Mouse (Mus musculus): ENCODE results near the gene Prss33.
A peak's percentile ranks its signal among the peaks of the same experiment; 100 is the strongest.
"Not testable (repeated sequence)": the region's sequence is repeated elsewhere in the genome, so short reads cannot be mapped to it uniquely, and the experiment has no call there.

Gene Prss33

DNA sequence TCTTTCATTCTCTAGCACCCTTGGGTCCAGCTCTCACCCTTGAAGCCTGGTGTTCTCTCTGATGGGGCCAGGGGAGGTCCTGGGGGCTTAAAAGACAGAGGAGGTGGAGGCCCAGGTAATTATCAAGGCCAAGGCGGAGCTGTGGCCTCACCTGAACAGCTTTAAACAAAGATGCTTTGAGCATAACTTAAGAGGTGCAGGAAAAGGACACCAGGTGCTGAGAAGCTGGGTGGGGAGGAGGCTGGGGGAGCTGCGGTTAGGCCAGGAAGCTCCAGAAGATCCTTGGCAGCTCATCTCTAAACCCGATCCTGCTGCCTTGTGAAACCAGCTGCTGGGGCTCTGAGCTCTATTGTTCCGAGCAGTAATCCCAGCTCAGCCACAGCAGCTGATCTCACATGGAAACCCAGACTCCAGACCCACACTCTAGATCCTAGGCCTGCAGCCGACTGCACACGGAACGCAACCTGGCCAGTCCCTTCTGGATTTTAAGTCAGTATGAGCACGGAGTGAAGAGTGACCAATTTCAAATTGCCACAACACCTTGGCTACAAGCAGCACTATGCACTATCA is at the start of gene Prss33:
Gene Prss33, minus strand, starts transcription at position 51 of the 570 bp plus-strand sequence.
- no peak for TF ChIP-seq GATA4 (IDR thresholded peaks at IDR 0.05; ENCODE audit: insufficient replicate concordance, low read length)

- not testable (repeated sequence) for TF ChIP-seq GATA4 (IDR thresholded peaks at IDR 0.05; ENCODE audit: insufficient replicate concordance, low read length)
These were observed 44.7 kb upstream of the Prss33 start, which contains the start of the genes Dcpp1 and Dcpp2 for GRCm38 (mm10) chr17:23880576-23880975. Gene Dcpp1, plus strand, starts transcription at chr17:23880876. Gene Dcpp2, plus strand, starts transcription at chr17:23880880.

GRCm38 (mm10) chr17:23877166-23877565 is 41.3 kb upstream of the Prss33 start:
- TF ChIP-seq GATA4 (IDR thresholded peaks at IDR 0.05; ENCODE audit: insufficient replicate concordance, low read length): no peak

GRCm38 (mm10) chr17:23876741-23877140 is 40.9 kb upstream of the Prss33 start:
- no peak for TF ChIP-seq GATA4 (IDR thresholded peaks at IDR 0.05; ENCODE audit: insufficient replicate concordance, low read length)

DNA sequence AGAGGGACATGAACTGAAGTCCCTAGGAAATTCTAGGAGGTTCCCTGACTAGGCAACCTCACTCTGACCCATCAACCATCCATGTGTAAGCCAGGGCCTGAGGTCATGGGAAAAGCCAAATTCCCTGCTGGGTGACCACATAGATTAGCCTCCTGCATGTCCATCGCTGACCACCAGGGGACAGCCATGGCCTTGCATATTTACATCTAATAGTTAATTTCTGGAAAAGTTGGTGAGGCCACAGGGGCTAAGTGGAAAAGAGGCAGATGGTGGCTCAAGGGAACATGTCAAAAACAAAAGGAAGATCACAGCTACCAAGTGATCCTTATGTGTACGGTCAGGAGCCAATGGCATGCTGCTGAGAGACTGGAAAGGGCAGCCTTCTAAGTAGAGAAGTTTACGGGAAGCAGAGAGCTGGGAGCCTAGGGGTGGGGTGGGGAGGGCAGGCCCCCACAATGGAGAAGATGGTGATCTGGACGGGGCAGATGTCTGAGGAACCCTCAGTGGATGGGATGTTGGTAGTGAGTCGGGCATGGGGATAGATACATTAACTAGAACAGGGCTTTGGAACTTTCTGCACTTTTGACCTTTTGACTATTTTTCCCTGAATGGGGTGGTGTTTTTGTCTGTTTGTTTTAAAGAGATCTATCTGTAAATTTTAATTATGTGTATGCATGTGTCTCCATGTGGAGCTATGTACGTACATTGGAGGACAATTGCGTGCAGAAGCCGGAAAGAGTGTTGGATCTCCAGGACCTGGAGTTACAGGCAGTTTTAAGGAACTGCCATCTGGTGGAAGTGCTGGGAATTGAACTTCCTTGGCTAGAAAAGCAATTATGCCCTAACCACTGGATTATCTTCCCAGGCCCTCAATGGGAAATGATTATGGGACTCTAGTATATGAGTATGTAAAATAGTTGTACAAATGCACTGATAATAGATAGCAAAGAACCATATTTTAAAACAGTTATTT is 38.3 kb upstream of the Prss33 start:
- TF ChIP-seq GATA4 (IDR thresholded peaks at IDR 0.05; ENCODE audit: insufficient replicate concordance, low read length): no peak

DNA sequence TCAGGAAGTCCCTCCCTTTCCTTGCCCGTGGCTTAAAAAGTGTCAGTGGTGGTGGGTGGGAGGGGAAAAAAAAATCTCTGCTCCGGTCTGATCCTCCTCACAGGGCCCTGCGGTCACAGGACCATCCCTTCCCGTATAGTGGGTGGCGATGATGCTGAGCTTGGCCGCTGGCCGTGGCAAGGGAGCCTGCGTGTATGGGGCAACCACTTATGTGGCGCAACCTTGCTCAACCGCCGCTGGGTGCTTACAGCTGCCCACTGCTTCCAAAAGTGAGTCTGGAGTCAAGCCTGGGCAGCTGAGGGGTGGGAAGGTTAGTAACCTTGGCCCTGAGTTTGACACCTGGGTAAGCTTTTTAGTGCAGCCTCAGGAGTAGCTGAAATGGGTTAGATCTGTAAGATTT is 32.7 kb upstream of the Prss33 start:
- no peak for TF ChIP-seq GATA4 (IDR thresholded peaks at IDR 0.05; ENCODE audit: insufficient replicate concordance, low read length)

DNA sequence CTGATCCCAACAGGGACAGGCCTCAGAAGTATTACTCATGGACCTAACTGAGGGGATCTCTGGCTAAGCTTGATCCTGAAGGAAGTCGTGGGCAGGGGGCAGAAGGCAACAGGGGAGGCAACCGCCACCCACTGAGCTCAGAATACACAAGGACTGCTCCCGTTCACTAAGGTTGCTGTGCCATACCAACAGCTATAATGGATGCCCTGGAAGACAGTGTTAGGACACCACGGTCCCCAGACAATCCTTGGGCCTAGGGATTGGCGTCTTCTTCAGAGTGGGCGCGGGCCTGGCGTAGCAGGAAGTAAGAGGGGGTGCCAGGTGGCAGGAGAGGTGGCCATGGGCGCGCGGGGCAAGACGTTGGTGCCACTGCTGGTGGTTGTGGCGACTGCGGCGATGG is 31.9 kb upstream of the Prss33 start, which contains the start of gene Prss21:
Gene Prss21, plus strand, starts transcription at position 301 of the 400 bp plus-strand sequence.
- TF ChIP-seq GATA4 (IDR thresholded peaks at IDR 0.05; ENCODE audit: insufficient replicate concordance, low read length): no peak

- no peak for TF ChIP-seq GATA4 (IDR thresholded peaks at IDR 0.05; ENCODE audit: insufficient replicate concordance, low read length)
These were observed 27.1 kb upstream of the Prss33 start for GRCm38 (mm10) chr17:23862926-23863325.

DNA sequence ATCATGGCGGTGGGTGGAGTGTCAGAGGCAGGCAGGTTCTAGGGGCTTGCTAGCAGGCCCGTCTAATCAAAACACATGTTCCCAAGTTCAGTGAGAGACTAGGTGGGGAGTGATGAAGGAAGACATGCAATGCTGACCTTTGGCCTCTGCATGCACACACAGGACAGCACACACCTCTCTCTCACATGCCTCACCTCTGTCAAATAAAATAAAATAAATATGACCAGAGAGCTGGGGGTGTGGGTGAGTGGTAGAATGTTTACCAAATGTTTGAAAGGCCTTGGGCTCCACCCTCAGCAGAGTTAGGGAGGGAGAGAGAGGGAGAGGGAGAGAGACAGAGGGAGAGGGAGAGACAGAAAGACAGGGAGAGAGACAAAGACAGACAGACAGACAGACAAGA is 22.1 kb upstream of the Prss33 start:
- no peak for TF ChIP-seq GATA4 (IDR thresholded peaks at IDR 0.05; ENCODE audit: insufficient replicate concordance, low read length)

DNA sequence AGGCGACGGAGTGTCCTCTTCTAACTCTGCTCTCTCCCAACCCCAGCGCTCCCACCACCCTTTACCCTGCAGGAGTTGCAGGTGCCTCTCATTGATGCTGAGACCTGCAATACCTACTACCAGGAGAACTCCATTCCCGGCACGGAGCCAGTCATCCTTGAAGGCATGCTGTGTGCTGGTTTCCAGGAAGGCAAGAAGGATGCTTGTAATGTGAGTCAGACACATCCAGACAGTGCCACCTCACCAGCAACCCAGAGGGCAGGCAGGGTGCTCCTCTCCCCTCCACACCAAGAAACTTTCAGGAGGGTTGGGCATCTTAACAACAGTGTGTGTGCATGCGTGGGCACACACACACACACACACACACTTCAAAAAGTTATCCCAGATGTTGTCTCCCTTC is 21.3 kb upstream of the Prss33 start:
- no peak for TF ChIP-seq GATA4 (IDR thresholded peaks at IDR 0.05; ENCODE audit: insufficient replicate concordance, low read length)

- no peak for TF ChIP-seq GATA4 (IDR thresholded peaks at IDR 0.05; ENCODE audit: insufficient replicate concordance, low read length)
These were observed 18.4 kb upstream of the Prss33 start for GRCm38 (mm10) chr17:23854229-23854765.

GRCm38 (mm10) chr17:23853292-23853691 is 17.4 kb upstream of the Prss33 start:
- no peak for TF ChIP-seq GATA4 (IDR thresholded peaks at IDR 0.05; ENCODE audit: insufficient replicate concordance, low read length)

GRCm38 (mm10) chr17:23850853-23851749 is 15.2 kb upstream of the Prss33 start:
- TF ChIP-seq GATA4 (IDR thresholded peaks at IDR 0.05; ENCODE audit: insufficient replicate concordance, low read length): peak; percentile 88

DNA sequence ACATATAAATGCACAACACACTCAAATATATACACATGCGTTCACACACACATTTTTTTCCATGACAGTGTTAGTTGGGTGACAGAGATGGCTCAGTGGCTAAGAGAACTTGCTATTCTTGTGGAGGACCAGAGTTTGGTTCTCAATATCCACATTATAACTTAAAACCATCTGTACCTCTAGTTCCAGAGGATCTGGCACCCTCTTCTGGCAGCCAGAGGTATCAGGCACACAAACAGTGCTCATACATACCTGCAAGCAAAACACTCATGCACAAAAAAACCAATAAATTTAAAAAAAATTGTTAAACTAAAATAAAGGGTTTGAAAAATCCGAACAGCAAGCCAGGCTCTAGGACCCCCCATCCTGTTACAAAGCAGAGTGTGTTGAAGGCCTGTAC is 14.2 kb upstream of the Prss33 start:
- TF ChIP-seq GATA4 (IDR thresholded peaks at IDR 0.05; ENCODE audit: insufficient replicate concordance, low read length): no peak

DNA sequence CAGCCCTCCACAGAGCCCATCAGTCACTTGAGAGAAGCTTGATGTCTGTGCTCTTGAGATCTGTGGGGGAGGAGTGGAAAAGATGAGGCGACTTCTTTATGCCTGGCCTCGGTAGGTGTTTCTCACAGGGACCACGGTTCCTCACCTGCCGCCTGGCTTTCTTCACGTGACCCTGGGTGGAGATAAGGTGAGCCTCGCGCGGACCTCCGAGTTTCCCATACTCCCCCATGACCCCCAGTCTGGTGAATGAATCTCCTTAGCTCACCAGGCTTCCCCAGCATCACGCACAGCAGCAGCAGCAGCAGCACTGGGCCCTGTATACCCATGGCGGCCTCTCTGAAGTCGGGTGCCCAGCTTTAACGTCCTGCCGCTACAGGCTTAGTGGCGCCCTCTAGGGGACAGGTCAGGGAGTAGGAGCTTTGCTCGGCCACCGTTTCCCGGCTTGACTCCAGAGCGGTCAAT is 8.0 kb upstream of the Prss33 start, which contains the start of the genes Prss32 and Prss41:
Gene Prss32, plus strand, starts transcription at position 44 of the 462 bp plus-strand sequence.
Gene Prss41, minus strand, starts transcription at position 361 of the 462 bp plus-strand sequence.
- TF ChIP-seq GATA4 (IDR thresholded peaks at IDR 0.05; ENCODE audit: insufficient replicate concordance, low read length): no peak
